Mouse (Mus musculus): ENCODE results near the gene Ces1d. TPM values are rescaled to one million over a fixed set of nuclear protein-coding genes. Genes with fewer than 3 reads are reported as not detected.

Ces1d gene
- not detected in 2 replicates for polyA plus RNA-seq (2012)

GRCm38 (mm10) chr8:93197685-93198525, at the start of gene Ces1d:
Ces1d (minus strand) TSS chr8:93197838.
- no peak for TF ChIP-seq GATA1 (IDR thresholded peaks at IDR 0.05; ENCODE audit: low read length)

DNA sequence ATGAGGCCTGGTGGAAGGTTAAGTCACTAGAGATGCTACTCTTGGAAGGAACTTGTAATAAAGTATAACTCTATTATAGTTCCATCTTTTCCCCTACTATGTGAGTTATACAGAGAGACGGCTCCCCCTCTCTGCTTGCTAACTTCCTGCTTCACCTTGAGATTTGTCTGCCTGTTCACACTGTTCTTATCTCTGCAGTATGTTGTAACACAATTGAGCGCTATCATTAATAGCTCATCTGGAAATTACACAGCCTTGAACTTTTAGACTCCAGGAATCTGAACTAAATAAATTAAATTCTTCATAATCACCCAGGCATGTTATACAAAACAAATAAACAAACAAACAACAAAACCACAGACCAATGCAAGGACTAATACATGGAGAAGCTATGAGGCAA, 48.4 kb upstream of the Ces1d start:
- TF ChIP-seq GATA1 (IDR thresholded peaks at IDR 0.05; ENCODE audit: low read length) = no peak

DNA sequence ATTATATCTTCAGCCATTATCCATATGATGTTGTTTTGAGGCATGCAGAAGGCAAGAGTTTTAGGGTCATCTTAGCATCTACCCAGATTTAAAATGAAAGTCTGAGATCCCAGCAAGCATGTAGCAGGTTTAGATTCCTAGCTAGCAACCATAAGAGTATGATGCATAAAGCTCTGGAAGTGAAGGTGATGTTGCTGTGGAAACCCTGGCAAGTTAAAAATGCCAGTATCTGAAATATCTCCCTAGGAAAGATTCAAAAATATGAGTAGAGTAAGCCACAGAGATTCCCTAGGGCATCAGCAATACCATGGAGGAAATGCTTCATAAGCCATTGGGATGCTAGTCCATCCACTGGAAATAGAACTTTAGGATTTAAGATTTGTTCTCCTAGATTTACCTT, 42.2 kb upstream of the Ces1d start:
- TF ChIP-seq GATA1 (IDR thresholded peaks at IDR 0.05; ENCODE audit: low read length) = no peak

GRCm38 (mm10) chr8:93235681-93236080, 38.0 kb upstream of the Ces1d start:
- no peak for TF ChIP-seq GATA1 (IDR thresholded peaks at IDR 0.05; ENCODE audit: low read length)

GRCm38 (mm10) chr8:93234706-93235105, 37.1 kb upstream of the Ces1d start:
- no peak for TF ChIP-seq GATA1 (IDR thresholded peaks at IDR 0.05; ENCODE audit: low read length)

DNA sequence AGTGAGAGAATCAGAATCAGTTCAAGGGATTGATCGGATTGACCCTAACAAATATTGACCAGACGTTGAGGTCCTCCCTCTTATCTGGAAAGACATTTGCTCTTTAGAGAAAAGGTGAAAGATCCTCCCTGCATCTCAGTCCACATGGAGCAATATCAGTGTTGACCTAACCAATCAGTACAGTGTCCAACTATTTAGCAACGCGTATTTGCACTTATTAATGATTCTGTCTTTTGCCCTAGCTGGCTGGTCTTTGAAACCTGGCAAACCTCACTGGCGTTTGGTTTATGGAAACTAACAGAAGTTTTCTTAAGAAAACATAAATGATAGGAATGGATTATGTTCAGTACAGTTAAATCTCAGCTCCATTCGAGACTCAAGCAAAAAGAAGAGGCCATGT, 36.4 kb upstream of the Ces1d start:
- TF ChIP-seq GATA1 (IDR thresholded peaks at IDR 0.05; ENCODE audit: low read length) = no peak

DNA sequence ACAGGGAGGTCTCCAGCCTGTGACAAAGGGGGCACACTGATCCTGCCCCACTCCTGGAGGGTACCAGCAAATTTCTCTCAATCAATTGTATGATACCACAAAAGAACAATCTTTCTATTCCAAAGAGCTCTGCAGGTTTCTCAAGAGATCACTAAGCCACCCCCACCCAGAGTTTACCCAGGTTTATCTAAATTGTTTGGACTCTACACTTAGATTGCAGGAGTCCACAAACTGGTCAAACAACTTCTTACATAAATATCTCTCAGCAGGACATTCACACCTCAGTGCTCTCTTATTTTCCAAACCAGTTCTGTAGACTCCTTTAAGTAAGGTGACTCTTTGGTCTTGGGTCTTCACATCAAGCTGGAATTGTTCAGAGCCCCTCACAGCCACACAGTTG, 31.8 kb upstream of the Ces1d start, which contains the start of gene Ces1e:
Ces1e (minus strand) TSS at position 174 of the 400 bp plus-strand sequence.
- no peak for TF ChIP-seq GATA1 (IDR thresholded peaks at IDR 0.05; ENCODE audit: low read length)

DNA sequence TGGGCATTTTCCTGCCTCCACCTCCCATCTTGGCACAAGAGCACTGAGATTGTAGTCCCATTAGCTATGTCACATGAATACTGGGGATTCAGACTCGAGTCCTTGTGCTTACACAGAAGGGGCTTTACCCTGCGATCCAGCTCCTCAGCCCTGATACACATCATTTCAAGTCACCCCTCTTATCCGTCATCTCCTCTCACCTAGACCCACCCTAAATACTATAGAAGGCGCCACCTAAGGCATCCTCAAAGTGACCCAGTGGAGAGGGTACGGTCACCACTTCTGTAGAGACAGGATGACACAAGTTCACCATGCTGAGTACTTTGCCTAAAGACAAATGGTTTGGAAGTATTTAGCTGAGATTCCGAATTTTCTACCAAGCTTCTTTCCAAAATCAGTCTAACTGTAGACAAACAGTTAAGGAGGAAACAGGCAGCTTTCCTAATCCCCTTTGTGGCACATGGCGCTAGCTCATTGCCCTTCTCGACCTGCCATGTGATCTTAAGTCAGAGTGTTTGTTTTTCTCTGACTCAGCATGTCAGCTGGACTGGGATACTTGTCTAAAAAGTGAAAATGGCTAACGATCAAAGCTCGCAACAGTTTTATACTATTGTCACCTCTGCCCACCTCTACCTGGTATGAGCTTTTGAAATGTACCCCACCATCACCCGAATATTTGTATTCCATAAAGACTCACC, 31.2 kb upstream of the Ces1d start:
- TF ChIP-seq GATA1 (IDR thresholded peaks at IDR 0.05; ENCODE audit: low read length) = no peak

DNA sequence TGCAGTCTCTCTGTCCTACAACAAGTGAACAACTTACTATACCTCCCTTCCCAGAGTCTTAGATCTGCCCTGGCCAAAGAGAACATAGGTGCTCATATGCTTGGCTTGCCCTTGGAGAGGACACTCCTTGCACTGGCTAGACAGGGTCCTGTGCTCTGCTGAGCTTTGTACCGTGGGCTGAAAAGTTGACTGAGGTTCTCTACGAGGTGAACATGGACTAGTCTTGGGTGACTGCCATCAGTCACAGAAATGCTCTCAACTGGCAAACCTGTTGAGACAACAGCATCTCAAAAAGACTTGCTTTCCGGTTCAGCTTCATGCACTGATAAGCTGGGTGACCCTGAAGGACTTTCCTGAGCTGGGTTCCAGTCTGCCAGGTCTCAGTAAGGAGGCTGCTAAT, 24.3 kb upstream of the Ces1d start:
- TF ChIP-seq GATA1 (IDR thresholded peaks at IDR 0.05; ENCODE audit: low read length) = no peak

GRCm38 (mm10) chr8:93217867-93218266, 20.2 kb upstream of the Ces1d start:
- no peak for TF ChIP-seq GATA1 (IDR thresholded peaks at IDR 0.05; ENCODE audit: low read length)

DNA sequence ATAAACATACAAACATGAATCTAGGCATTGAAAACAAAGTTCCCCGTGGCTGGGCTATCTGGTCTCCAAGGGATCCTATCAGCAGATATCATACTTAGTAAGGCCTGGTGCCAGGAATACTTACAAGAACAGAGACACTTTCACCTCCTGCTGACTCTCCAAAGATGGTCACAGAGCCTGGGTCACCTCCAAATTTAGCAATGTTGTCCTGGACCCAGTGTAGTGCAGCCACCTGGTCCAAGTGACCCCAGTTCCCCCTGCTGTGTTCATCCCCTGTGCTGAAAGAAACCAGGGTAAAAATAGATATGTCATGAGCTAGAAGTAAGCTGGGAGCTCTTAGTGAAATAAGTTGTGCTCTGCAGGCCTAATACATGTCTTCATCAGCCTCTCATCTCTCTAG, 19.7 kb upstream of the Ces1d start:
- TF ChIP-seq GATA1 (IDR thresholded peaks at IDR 0.05; ENCODE audit: low read length) = no peak

DNA sequence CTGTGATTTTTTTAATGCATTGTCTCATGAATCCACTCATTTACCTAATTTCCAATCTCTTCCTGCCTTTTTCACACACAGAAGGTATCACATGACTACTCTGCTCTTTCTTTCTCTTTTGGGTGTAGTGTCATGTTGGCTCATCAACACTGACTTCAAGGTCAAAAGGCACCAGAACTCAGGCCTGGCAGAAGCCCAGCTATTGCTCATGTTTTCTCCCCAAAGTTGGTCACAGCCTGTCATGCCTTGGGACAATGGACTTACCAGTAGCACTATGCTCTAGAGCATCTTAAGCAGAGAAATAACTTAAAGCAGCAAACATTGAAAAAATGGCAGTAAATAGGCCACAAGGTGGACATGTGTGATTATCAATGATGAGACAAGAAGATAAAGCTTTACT, 13.5 kb upstream of the Ces1d start:
- TF ChIP-seq GATA1 (IDR thresholded peaks at IDR 0.05; ENCODE audit: low read length) = no peak

DNA sequence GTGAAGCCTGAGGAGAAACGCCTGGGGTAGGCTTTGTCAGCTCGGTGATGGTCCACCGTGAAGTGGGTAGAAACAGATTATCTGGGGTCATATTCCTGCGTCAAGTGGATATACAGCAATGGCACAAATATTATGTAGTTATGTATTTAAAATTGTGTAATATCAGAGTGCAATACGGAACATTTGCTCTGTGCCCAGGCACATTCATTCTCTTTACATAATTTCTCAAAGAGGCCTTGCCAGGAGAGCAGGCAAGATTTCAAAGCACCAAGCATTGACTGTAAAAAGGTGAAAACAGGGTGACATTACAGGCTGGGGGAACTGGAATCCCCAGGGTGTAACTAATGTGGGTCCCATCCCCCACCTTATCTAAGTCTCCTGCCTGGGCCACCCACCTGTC, 1.2 kb downstream of the Ces1d start:
- no peak for TF ChIP-seq GATA1 (IDR thresholded peaks at IDR 0.05; ENCODE audit: low read length)

DNA sequence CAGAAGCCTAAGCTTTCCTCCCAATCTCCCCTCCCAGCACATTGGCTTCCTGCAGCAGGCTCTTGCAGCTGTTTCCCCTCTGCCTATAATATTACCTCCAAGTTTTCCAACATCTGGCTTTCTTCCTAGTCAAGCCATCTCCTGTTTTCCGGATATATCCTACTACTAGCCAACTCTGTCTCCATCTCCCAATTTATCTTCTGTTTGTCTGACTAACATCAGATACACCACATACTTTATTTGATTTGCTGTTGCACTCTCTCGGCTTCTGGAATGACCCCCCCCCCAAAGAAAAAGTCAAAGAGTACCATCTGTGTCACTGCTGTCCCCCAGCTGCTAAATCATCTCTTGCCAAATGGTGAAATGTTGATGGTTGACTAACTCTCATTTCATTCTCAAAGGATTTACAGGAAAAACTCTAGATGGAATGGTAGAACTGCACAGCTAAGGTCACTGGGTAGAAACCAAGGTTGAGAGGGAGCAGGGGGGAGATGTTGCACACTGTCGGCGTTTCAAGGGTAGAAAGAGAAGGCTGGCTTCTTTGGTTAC, 17.0 kb downstream of the Ces1d start:
- TF ChIP-seq GATA1 (IDR thresholded peaks at IDR 0.05; ENCODE audit: low read length) = no peak

GRCm38 (mm10) chr8:93176593-93176992, 21.0 kb downstream of the Ces1d start:
- no peak for TF ChIP-seq GATA1 (IDR thresholded peaks at IDR 0.05; ENCODE audit: low read length)

DNA sequence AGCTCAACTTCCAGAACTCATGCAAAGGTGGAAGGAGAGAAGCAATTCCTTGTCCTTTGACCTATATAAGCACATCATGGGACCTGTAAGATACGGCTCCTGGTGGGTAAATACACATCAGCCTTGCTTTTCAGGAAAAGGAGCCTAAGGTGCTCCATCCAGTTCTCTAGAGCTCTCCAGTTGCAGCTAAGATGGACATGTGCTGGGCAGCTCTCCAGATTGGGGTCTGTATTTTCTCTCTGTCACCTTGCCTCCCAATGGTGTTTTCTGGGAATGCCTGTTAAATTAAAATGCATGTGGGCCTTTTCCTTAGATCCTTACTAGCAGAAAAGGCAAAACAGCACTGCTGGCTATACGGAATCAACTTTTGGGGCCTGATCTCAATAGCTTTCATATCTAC, 23.1 kb downstream of the Ces1d start:
- no peak for TF ChIP-seq GATA1 (IDR thresholded peaks at IDR 0.05; ENCODE audit: low read length)
